Mouse (Mus musculus) stomach, postnatal 0 days (tissue): ENCODE measurements around the gene Nrxn3.

Source experiments
- CTCF ChIP-seq: IDR thresholded peaks from 2 replicates; pipeline ENCODE4 v1.5.1; 2016; ENCODE audit warnings: antibody characterized with exemption, low read depth, mild to moderate bottlenecking, moderate library complexity
- EP300 ChIP-seq: optimal IDR thresholded peaks from 2 replicates; pipeline ENCODE3; 2016; ENCODE audit warnings: antibody characterized with exemption

DNA sequence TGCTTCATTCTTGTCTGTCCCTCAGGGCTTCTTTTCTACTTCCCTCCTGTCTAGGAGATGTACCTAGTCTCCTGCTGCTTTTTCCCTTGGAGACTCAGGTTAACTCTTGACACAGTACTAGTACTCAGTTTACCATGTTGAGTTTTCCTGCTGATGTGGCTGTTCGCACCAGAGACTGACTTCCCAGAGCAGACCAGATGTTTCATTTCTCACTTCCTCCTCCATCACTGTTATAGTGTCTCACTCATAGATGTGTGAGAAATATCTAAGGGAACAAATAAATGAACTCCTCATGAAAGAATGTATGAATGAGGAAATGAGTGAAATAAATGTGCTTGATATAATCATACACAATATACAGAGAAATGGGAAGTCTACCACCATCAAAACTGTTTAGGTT, 1558.6 kb downstream of the Nrxn3 start:
- TF ChIP-seq CTCF (no peak), EP300 (no peak)
